Mouse (Mus musculus): ENCODE results near the gene Plin2.

GRCm38 (mm10) chr4:86676756-86677155 is 6.9 kb upstream of the Plin2 start:
- TF ChIP-seq CTCF (IDR thresholded peaks at IDR 0.05; ENCODE audit: insufficient read depth, low read length) = no peak
- TF ChIP-seq POLR2A (IDR thresholded peaks at IDR 0.05; ENCODE audit: borderline replicate concordance, extremely low read depth, low read depth, low read length) = no peak
